Mouse (Mus musculus) midbrain, embryonic 11.5 days (tissue): ENCODE results near the gene Sez6l. TPM values are rescaled to one million over a fixed set of nuclear protein-coding genes. Genes with fewer than 3 reads are reported as not detected.
A peak's percentile ranks its signal among the peaks of the same experiment; 100 is the strongest.

Experiments used
- ATAC-seq: fragments of 200-750 bp; cut with Nextera tagmentation; 2 replicates; pipeline ENCODE4 v1.8.0; 2017; ENCODE audit warnings: moderate TSS enrichment, moderate library complexity; ENCODE audit not compliant: low FRiP score
- DNase-seq: peaks from one replicate; pipeline ENCODE4 v3.0.0; 2015; ENCODE audit warnings: low spot score; ENCODE audit errors: missing footprints
- H3K27ac ChIP-seq: fragments of 300-500 bp; sonication (generic); 2 replicates; pipeline ENCODE4 v1.5.1; 2014; ENCODE audit warnings: low read depth, low read length
- H3K27me3 ChIP-seq: fragments of 300-500 bp; sonication (generic); 2 replicates; pipeline ENCODE4 v1.6.1; 2014; ENCODE audit warnings: mild to moderate bottlenecking, low read length, moderate library complexity, mixed read lengths; ENCODE audit not compliant: control insufficient read depth, insufficient read depth
- H3K36me3 ChIP-seq: fragments of 300-500 bp; sonication (generic); 2 replicates; pipeline ENCODE4 v1.6.1; 2014; ENCODE audit warnings: mild to moderate bottlenecking, low read length, moderate library complexity, mixed read lengths; ENCODE audit not compliant: control insufficient read depth, insufficient read depth
- H3K4me1 ChIP-seq: fragments of 300-500 bp; sonication (generic); 2 replicates; pipeline ENCODE4 v1.6.1; 2014; ENCODE audit warnings: low read length; ENCODE audit not compliant: control insufficient read depth, insufficient read depth
- H3K4me2 ChIP-seq: fragments of 300-500 bp; sonication (generic); 2 replicates; pipeline ENCODE4 v1.6.1; 2014; ENCODE audit warnings: mild to moderate bottlenecking, moderate library complexity
- H3K4me3 ChIP-seq: fragments of 300-500 bp; sonication (generic); 2 replicates; pipeline ENCODE4 v1.5.1; 2014; ENCODE audit warnings: low read depth, low read length
- H3K9ac ChIP-seq: fragments of 300-500 bp; sonication (generic); 2 replicates; pipeline ENCODE4 v1.6.1; 2014; ENCODE audit warnings: low read length
- H3K9me3 ChIP-seq: fragments of 300-500 bp; sonication (generic); 2 replicates; pipeline ENCODE4 v1.6.1; 2016; ENCODE audit warnings: low read length; ENCODE audit not compliant: control insufficient read depth
- whole genome bisulfite sequencing: fragments of 180-500 bp; shearing (Covaris S2); extraction: QIAGEN DNeasy Blood & Tissue Kit; methylation state at CpG from one replicate; pipeline ENCODE4 v1.1.7; 2014; 5-methylcytosine and 5-hydroxymethylcytosine counted together
- polyA plus RNA-seq: library from polyadenylated mRNA; unstranded; fragments of >200 nt; fragmentation: Nextera tagmentation; extraction: Ambion mirVana; gene quantifications from 2 replicates; pipeline ENCODE4 v1.2.1, GENCODE M21; 2014

Sez6l gene
- polyA plus RNA-seq, 1 experiment from 2014 or later = 2.6 TPM

DNA sequence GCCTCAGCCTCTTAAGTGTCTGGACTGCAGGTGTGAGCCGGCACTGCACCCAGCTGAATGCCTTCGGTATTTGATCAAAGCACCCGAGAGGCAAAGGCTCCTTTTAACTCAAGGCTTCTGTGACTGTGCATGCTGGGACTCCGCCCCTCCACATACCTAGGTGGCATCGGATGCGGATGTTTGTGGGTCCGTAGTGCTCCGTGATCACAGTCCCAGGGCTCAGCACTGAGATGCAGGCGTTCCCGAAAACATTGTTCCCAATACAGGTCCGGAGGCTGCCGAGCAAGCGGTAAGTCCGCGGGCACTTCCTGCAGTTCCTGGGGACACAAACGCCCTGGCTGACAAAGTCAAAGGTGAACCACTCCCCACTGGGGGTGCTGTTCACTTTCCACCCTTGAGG lies 186.0 kb downstream of the Sez6l start:
- H3K9ac ChIP-seq = no peak overlapping the region
- no peaks in the 10 kb centered on the region for H3K27me3 ChIP-seq

DNA sequence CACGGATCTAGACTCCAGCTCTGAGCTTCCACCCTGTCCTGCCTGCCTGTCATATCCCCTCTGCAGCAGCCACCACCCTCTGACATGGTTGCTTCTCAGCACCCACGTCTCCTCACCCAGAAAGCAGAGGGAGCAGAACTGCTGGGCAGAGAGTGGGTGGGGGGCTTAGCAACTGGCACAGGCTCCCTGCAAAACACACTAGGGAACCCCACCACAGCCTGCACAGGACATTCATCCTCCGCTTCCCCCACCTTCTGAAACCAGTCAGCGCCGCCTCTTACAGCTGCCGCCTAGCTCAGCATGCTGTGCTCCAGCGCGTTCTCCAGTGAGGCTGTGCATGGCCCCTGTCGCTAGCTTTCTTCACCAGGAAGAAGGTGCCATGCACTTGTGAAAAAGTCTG lies 187.6 kb downstream of the Sez6l start:
- Histone ChIP-seq H3K27me3 (no peaks in the 10 kb centered on the region), H3K36me3 (peaks cover 10% of the 10 kb centered on the region), H3K9ac (no peak overlapping the region), H3K4me2 (no peak overlapping the region), H3K4me3 (no peak overlapping the region), H3K27ac (no peak overlapping the region), H3K4me1 (peaks cover 8% of the 10 kb centered on the region; the same call in 1 of the 2 replicates), H3K9me3 (no peaks in the 10 kb centered on the region)
- DNase-seq (peak; percentile 68), ATAC-seq (no peak)
- WGBS = 84% methylated on average over 9 of the region's 9 CpGs

More for the DNA sequence above, 186.0 kb downstream of the Sez6l start:
- Histone ChIP-seq H3K27ac (no peak overlapping the region), H3K4me2 (no peak overlapping the region), H3K4me3 (no peak overlapping the region), H3K9me3 (no peaks in the 10 kb centered on the region), H3K4me1 (peaks cover 11% of the 10 kb centered on the region; the same call in 1 of the 2 replicates), H3K36me3 (peaks cover 4% of the 10 kb centered on the region; the same call in 1 of the 2 replicates)
- ATAC-seq = no peak
- peak; percentile 77 for DNase-seq
- WGBS = 59% methylated on average over 16 of the region's 16 CpGs

DNA sequence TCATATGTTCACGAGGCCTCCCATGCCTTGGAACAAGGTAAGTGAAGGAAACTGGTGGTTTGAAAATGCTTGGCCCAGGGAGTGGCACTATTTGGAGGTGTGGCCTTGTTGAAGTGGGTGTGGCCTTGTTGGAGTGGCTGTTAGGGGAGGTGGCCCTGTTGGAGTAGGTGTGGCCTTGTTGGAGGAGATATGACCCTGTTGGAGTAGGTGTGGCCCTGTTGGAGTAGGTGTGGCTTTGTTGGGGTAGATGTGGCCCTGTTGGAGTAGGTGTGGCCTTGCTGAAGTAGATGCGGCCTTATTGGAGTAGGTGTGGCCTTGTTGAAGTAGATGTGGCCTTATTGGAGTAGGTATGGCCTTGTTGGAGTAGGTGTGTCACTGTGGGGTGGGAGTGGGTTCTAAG lies 191.0 kb downstream of the Sez6l start:
- Histone ChIP-seq H3K9me3 (no peaks in the 10 kb centered on the region), H3K27me3 (no peaks in the 10 kb centered on the region), H3K36me3 (peaks cover 10% of the 10 kb centered on the region), H3K27ac (no peak overlapping the region), H3K4me3 (no peak overlapping the region), H3K9ac (no peak overlapping the region), H3K4me1 (no peaks in the 10 kb centered on the region; the same call in 1 of the 2 replicates), H3K4me2 (no peak overlapping the region)
- 81% methylated on average over 2 of the region's 2 CpGs for WGBS
- no peak for ATAC-seq
- DNase-seq = no peak

DNA sequence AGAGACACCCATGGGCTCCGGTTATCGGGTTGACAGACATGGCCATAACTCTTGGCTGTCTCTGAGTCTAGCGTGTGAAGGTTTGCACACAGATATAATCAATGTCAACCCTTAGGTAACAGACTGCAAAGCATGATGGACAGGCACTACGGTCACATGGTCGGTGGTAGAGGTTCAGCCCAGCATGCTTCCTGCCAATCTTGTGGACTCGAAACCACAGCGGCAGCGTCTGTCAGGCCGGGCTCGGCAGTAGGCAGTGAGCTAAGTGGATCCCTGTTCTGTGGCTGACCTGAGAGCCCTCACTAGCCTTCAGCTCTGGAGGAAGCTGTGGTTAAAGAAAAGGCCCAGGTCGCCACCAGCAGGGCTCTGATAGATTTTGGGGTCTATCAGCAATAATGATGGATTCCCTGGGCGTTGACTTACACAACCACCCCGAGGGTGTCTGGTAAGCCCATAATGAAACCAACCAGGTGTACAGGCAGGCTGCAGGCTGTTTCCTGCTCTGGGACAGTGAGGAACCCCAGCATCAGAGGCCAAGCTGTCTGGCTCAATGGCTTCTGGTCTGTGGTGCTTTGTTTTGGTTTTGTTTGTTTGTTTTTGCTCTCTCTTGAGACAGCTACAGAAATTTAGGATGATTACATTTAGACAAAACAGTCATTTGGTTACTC lies 192.0 kb downstream of the Sez6l start:
- Histone ChIP-seq H3K4me3 (no peak overlapping the region), H3K4me2 (no peak overlapping the region), H3K9me3 (no peaks in the 10 kb centered on the region), H3K27ac (no peak overlapping the region), H3K27me3 (no peaks in the 10 kb centered on the region), H3K4me1 (no peaks in the 10 kb centered on the region; the same call in 1 of the 2 replicates), H3K9ac (no peak overlapping the region), H3K36me3 (peaks cover 8% of the 10 kb centered on the region)
- 90% methylated on average over 13 of the region's 13 CpGs for WGBS
- DNase-seq = no peak
- no peak for ATAC-seq

DNA sequence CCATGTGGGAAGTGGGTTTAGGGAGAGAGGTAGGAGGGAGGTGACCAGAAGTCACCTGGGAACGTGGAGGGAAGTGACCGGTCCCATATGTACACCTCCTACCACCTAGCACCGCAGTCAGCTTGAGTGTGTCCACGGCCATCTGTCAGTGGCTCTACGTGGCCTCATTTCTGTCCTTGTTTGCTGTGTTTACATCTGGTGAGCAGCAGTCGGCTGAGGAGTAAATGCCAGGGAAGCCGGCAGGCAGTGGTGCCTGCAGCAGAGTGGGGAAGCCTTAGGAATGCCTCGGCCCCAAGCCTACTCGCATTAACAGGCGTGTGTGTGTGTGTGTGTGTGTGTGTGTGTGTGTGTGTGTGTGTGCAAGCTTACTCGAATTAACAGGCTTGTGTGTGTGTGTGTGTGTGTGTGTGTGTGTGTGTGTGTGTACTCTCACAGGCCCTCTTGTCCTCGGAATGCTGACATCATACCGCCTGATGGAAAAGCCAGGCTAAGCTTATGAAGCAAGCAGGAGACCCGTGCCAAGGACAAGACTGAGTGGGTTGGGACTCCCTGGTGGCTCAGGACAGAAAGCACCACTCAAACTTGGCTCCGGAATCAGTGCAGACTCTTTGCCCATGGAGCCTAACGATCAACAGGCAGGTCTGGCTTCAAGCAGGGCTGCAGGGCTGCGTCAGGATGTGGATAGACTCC lies 194.2 kb downstream of the Sez6l start:
- Histone ChIP-seq H3K9ac (no peak overlapping the region), H3K9me3 (no peaks in the 10 kb centered on the region), H3K27ac (no peak overlapping the region), H3K4me2 (no peak overlapping the region), H3K4me3 (no peak overlapping the region), H3K4me1 (no peaks in the 10 kb centered on the region; the same call in 1 of the 2 replicates), H3K36me3 (peaks cover 10% of the 10 kb centered on the region), H3K27me3 (no peaks in the 10 kb centered on the region)
- 81% methylated on average over 17 of the region's 17 CpGs for WGBS
- no peak for ATAC-seq
- DNase-seq = no peak

DNA sequence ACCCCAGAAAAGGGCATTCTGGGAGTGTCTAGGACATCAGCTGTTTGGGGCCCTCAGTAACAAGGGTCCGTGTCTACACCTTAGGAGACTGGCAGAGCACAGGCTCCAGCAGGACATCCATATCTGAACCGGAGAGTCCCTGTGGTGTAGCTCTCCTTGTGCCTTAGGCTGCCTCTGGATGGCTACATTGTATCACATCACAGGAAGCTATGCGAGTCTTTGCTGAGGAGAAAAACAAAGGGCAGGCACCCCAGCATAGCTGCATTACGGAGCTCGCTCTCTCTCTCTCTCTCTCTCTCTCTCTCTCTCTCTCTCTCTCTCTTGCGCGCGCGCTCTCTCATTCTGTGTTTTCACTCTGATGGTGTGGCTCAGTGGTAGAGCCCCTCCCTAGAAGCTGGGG lies 194.9 kb downstream of the Sez6l start:
- no peaks in the 10 kb centered on the region for H3K9me3 ChIP-seq
- no peak overlapping the region for H3K27ac ChIP-seq
- H3K27me3 ChIP-seq = no peaks in the 10 kb centered on the region
- no peak overlapping the region for H3K4me2 ChIP-seq
- WGBS = 63% methylated on average over 9 of the region's 9 CpGs
- peaks cover 10% of the 10 kb centered on the region for H3K36me3 ChIP-seq
- no peak for DNase-seq
- no peak overlapping the region for H3K4me3 ChIP-seq
- H3K4me1 ChIP-seq = no peaks in the 10 kb centered on the region; the same call in 1 of the 2 replicates
- ATAC-seq = no peak
- H3K9ac ChIP-seq = no peak overlapping the region

DNA sequence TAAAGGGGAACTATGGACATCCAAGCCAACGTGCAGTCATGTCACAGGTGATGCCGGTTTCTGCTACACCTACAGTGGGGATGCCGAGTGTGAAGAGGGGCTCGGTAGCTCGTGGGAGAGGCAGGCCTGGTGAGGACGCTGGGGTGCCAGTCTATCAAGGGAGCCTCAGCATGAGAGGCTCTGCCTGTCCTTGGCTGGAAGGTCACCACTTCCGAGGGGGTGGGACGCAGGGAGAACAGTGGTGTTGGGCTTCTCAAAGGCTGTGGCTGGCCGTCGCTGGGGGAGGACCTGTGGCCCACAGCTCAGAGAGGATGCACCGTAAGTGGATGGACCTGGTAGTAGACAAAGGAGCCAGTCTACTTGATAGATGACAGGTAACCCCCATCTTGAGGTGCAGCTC lies 195.8 kb downstream of the Sez6l start:
- H3K9ac ChIP-seq = no peak overlapping the region
- no peak overlapping the region for H3K4me2 ChIP-seq
- H3K36me3 ChIP-seq = peaks cover 10% of the 10 kb centered on the region
- H3K4me1 ChIP-seq = no peaks in the 10 kb centered on the region; the same call in 1 of the 2 replicates
- no peaks in the 10 kb centered on the region for H3K9me3 ChIP-seq
- DNase-seq (no peak), ATAC-seq (no peak)
- H3K27me3 ChIP-seq = no peaks in the 10 kb centered on the region
- 87% methylated on average over 11 of the region's 11 CpGs for WGBS
- H3K4me3 ChIP-seq = no peak overlapping the region
- no peak overlapping the region for H3K27ac ChIP-seq

DNA sequence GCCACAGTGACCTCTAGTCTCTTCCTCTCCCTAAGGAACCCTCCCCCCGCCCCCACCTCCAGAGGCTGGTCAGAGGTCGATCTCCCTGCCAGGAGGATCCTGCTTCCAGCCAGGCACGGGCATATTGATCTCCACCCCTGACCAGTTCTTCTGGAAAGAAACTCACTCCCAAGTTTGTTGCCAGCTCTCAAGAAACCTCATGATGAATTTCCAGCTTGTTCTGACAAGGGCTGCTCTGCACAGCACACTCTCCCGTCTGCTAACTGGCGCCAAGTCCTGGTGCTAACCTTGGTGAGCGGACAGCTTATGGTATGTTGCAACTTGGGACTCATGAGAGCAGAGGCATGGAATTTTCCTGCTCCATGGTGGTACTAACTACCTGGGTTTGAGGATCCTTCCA lies 198.3 kb downstream of the Sez6l start:
- no peaks in the 10 kb centered on the region for H3K9me3 ChIP-seq
- H3K27me3 ChIP-seq = no peaks in the 10 kb centered on the region
- no peak for ATAC-seq
- H3K4me2 ChIP-seq = no peak overlapping the region
- no peak overlapping the region for H3K9ac ChIP-seq
- WGBS = 81% methylated on average over 6 of the region's 6 CpGs
- H3K36me3 ChIP-seq = peaks cover 2% of the 10 kb centered on the region; the same call in 1 of the 2 replicates
- no peak for DNase-seq
- H3K27ac ChIP-seq = no peak overlapping the region
- no peak overlapping the region for H3K4me3 ChIP-seq
- H3K4me1 ChIP-seq = no peaks in the 10 kb centered on the region; the same call in 1 of the 2 replicates

DNA sequence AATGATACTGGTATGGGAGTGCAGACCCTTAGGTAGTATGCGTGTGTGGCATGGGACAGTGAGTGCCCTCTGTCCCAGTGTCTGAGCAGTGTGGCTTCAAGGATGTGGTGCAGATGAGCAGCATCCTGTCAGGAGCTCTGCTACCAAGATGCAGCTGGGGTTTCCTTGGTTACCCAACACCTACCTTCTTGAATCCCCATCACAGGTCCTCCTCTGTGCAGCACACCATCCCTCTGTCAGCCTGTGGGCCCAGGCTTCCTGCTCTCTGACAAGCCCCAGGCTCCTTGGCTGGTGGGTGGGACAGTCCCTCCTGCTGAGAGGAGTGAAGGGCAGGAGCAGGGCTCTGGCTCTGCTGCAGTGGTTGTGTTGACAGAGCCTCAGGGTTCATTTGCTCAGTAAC lies 199.6 kb downstream of the Sez6l start:
- no peak overlapping the region for H3K4me3 ChIP-seq
- no peak overlapping the region for H3K4me2 ChIP-seq
- H3K4me1 ChIP-seq = peaks cover 9% of the 10 kb centered on the region
- H3K36me3 ChIP-seq = peaks cover 2% of the 10 kb centered on the region; the same call in 1 of the 2 replicates
- no peak for DNase-seq
- no peak overlapping the region for H3K27ac ChIP-seq
- no peaks in the 10 kb centered on the region for H3K27me3 ChIP-seq
- 100% methylated on average over 1 of the region's 1 CpGs for WGBS
- no peaks in the 10 kb centered on the region for H3K9me3 ChIP-seq
- no peak for ATAC-seq
- no peak overlapping the region for H3K9ac ChIP-seq
